Mouse (Mus musculus) midbrain, embryonic 12.5 days (tissue): ENCODE results near the gene Wnt1. TPM values are rescaled to one million over a fixed set of nuclear protein-coding genes. Genes with fewer than 3 reads are reported as not detected.

ENCODE experiments used
- ATAC-seq: fragments of 200-750 bp; cut with Nextera tagmentation; 2 replicates; pipeline ENCODE4 v1.8.0; 2017; ENCODE audit warnings: low read depth, moderate TSS enrichment, moderate library complexity; ENCODE audit not compliant: low FRiP score
- H3K27ac ChIP-seq: fragments of 300-500 bp; sonication (generic); replicated peaks from 2 replicates; pipeline ENCODE4 v1.5.1; 2016; ENCODE audit warnings: mild to moderate bottlenecking
- H3K27me3 ChIP-seq: fragments of 300-500 bp; sonication (generic); 2 replicates; pipeline ENCODE4 v1.6.1; 2016; ENCODE audit warnings: mild to moderate bottlenecking
- H3K36me3 ChIP-seq: fragments of 300-500 bp; sonication (generic); 2 replicates; pipeline ENCODE4 v1.6.1; 2016
- H3K4me1 ChIP-seq: fragments of 300-500 bp; sonication (generic); 2 replicates; pipeline ENCODE4 v1.6.1; 2016
- H3K4me2 ChIP-seq: fragments of 300-500 bp; sonication (generic); replicated peaks from 2 replicates; pipeline ENCODE4 v1.6.1; 2016; ENCODE audit warnings: mild to moderate bottlenecking, moderate library complexity
- H3K4me3 ChIP-seq: fragments of 300-500 bp; sonication (generic); 2 replicates; pipeline ENCODE4 v1.5.1; 2016; ENCODE audit warnings: mild to moderate bottlenecking
- H3K9ac ChIP-seq: fragments of 300-500 bp; sonication (generic); replicated peaks from 2 replicates; pipeline ENCODE4 v1.6.1; 2016; ENCODE audit warnings: mild to moderate bottlenecking, moderate library complexity
- H3K9me3 ChIP-seq: fragments of 300-500 bp; sonication (generic); 2 replicates; pipeline ENCODE4 v1.6.1; 2016; ENCODE audit warnings: mild to moderate bottlenecking
- WGBS: fragments of 180-500 bp; shearing (Covaris S2); methylation state at CpG from one replicate; pipeline ENCODE4 v1.1.7; 2016; 5-methylcytosine and 5-hydroxymethylcytosine counted together
- polyA plus RNA-seq: library from polyadenylated mRNA; unstranded; fragments of >200 nt; fragmentation: Nextera tagmentation; extraction: Ambion mirVana; gene quantifications from 2 replicates; pipeline ENCODE4 v1.2.1, GENCODE M21; 2016

Gene Wnt1
- polyA plus RNA-seq, 1 experiment from 2014 or later: 8.7 TPM

GRCm38 (mm10) chr15:98832161-98833058, 42.8 kb downstream of the Wnt1 start:
- H3K9me3 ChIP-seq: no peaks in the 10 kb centered on the region
- 0 out of 2 replicates have a peak overlapping the region, but pooled peaks have one; percentile 42 for H3K27ac ChIP-seq
- no peak overlapping the region for H3K4me3 ChIP-seq
- ATAC-seq: no peak
- peak overlapping the region; percentile 41; the same call in 1 of the 2 replicates for H3K9ac ChIP-seq
- peaks cover 45% of the 10 kb centered on the region for H3K36me3 ChIP-seq
- no peaks in the 10 kb centered on the region for H3K27me3 ChIP-seq
- 68% methylated on average over 12 of the region's 12 CpGs for WGBS
- peaks cover 9% of the 10 kb centered on the region for H3K4me1 ChIP-seq
- H3K4me2 ChIP-seq: no peak overlapping the region; the same call in 1 of the 2 replicates

GRCm38 (mm10) chr15:98833281-98833680, 43.6 kb downstream of the Wnt1 start:
- Histone ChIP-seq H3K4me1 (peaks cover 9% of the 10 kb centered on the region), H3K4me3 (no peak overlapping the region), H3K27me3 (no peaks in the 10 kb centered on the region), H3K36me3 (peaks cover 54% of the 10 kb centered on the region), H3K9ac (no peak overlapping the region; the same call in 1 of the 2 replicates), H3K9me3 (no peaks in the 10 kb centered on the region), H3K27ac (no peak overlapping the region), H3K4me2 (no peak overlapping the region)
- ATAC-seq: no peak
- WGBS: 90% methylated on average over 11 of the region's 11 CpGs

GRCm38 (mm10) chr15:98834059-98834458, 44.4 kb downstream of the Wnt1 start:
- Histone ChIP-seq H3K4me1 (peaks cover 9% of the 10 kb centered on the region), H3K36me3 (peaks cover 61% of the 10 kb centered on the region), H3K9ac (no peak overlapping the region), H3K27me3 (no peaks in the 10 kb centered on the region), H3K4me3 (no peak overlapping the region), H3K9me3 (no peaks in the 10 kb centered on the region), H3K4me2 (no peak overlapping the region), H3K27ac (no peak overlapping the region)
- no peak for ATAC-seq
- WGBS: 82% methylated on average over 13 of the region's 13 CpGs

GRCm38 (mm10) chr15:98835291-98835690, 45.6 kb downstream of the Wnt1 start:
- ATAC-seq: no peak
- no peak overlapping the region for H3K4me3 ChIP-seq
- no peaks in the 10 kb centered on the region for H3K9me3 ChIP-seq
- H3K4me1 ChIP-seq: peaks cover 3% of the 10 kb centered on the region
- no peaks in the 10 kb centered on the region for H3K27me3 ChIP-seq
- WGBS: 95% methylated on average over 14 of the region's 14 CpGs
- no peak overlapping the region for H3K4me2 ChIP-seq
- H3K36me3 ChIP-seq: peaks cover 74% of the 10 kb centered on the region
- no peak overlapping the region for H3K9ac ChIP-seq
- H3K27ac ChIP-seq: no peak overlapping the region

- peaks cover 92% of the 10 kb centered on the region for H3K36me3 ChIP-seq
- no peak overlapping the region for H3K9ac ChIP-seq
- H3K4me3 ChIP-seq: no peak overlapping the region
- WGBS: 94% methylated on average over 21 of the region's 21 CpGs
- no peaks in the 10 kb centered on the region for H3K9me3 ChIP-seq
- H3K4me1 ChIP-seq: no peaks in the 10 kb centered on the region; the same call in 1 of the 2 replicates
- H3K4me2 ChIP-seq: no peak overlapping the region
- ATAC-seq: no peak
- no peaks in the 10 kb centered on the region for H3K27me3 ChIP-seq
- H3K27ac ChIP-seq: no peak overlapping the region
Measured at GRCm38 (mm10) chr15:98837006-98837742, 47.5 kb downstream of the Wnt1 start.

GRCm38 (mm10) chr15:98837743-98838103, 48.1 kb downstream of the Wnt1 start:
- no peak overlapping the region for H3K4me2 ChIP-seq
- H3K9ac ChIP-seq: no peak overlapping the region
- no peaks in the 10 kb centered on the region for H3K9me3 ChIP-seq
- no peak overlapping the region for H3K4me3 ChIP-seq
- no peaks in the 10 kb centered on the region for H3K4me1 ChIP-seq
- peaks cover 98% of the 10 kb centered on the region for H3K36me3 ChIP-seq
- 77% methylated on average over 4 of the region's 4 CpGs for WGBS
- no peak for ATAC-seq
- no peak overlapping the region for H3K27ac ChIP-seq
- no peaks in the 10 kb centered on the region for H3K27me3 ChIP-seq

GRCm38 (mm10) chr15:98839161-98839560, 49.5 kb downstream of the Wnt1 start:
- ATAC-seq: no peak
- no peak overlapping the region for H3K27ac ChIP-seq
- no peaks in the 10 kb centered on the region for H3K27me3 ChIP-seq
- no peaks in the 10 kb centered on the region for H3K4me1 ChIP-seq
- WGBS: 95% methylated on average over 14 of the region's 14 CpGs
- no peak overlapping the region for H3K4me3 ChIP-seq
- H3K36me3 ChIP-seq: peaks cover 100% of the 10 kb centered on the region
- H3K4me2 ChIP-seq: no peak overlapping the region
- H3K9ac ChIP-seq: no peak overlapping the region
- no peaks in the 10 kb centered on the region for H3K9me3 ChIP-seq

- no peak overlapping the region for H3K4me2 ChIP-seq
- WGBS: 96% methylated on average over 30 of the region's 30 CpGs
- H3K9ac ChIP-seq: no peak overlapping the region
- no peaks in the 10 kb centered on the region for H3K4me1 ChIP-seq
- ATAC-seq: no peak
- H3K9me3 ChIP-seq: no peaks in the 10 kb centered on the region
- H3K27ac ChIP-seq: no peak overlapping the region
- no peak overlapping the region for H3K4me3 ChIP-seq
- H3K36me3 ChIP-seq: peaks cover 100% of the 10 kb centered on the region
- no peaks in the 10 kb centered on the region for H3K27me3 ChIP-seq
Measured at GRCm38 (mm10) chr15:98839671-98840585, 50.3 kb downstream of the Wnt1 start.

Other genes starting within 250 kb of the Wnt1 start
- 63.3 and 63.9 TPM in 2 replicates for gene Ccnt1, start 218.9 kb upstream of the Wnt1 start, polyA plus RNA-seq
- not detected in 2 replicates for gene 4930415O20Rik, start 218.9 kb upstream of the Wnt1 start, polyA plus RNA-seq
- 15.6 and 17.2 TPM in 2 replicates for gene Adcy6, start 179.8 kb upstream of the Wnt1 start, polyA plus RNA-seq
- gene Cacnb3, start 159.0 kb upstream of the Wnt1 start, polyA plus RNA-seq: 86.2 and 99.6 TPM in 2 replicates
- gene Ddx23, start 127.0 kb upstream of the Wnt1 start, polyA plus RNA-seq: 24.4 and 29.3 TPM in 2 replicates
- gene Rnd1, start 112.4 kb upstream of the Wnt1 start, polyA plus RNA-seq: 8.0 and 8.3 TPM in 2 replicates
- gene Ccdc65, start 81.7 kb upstream of the Wnt1 start, polyA plus RNA-seq: 0.87 and 1.8 TPM in 2 replicates
- 5.7 and 9.2 TPM in 2 replicates for gene Fkbp11, start 61.7 kb upstream of the Wnt1 start, polyA plus RNA-seq
- 56.0 and 64.4 TPM in 2 replicates for gene Arf3, start 26.6 kb upstream of the Wnt1 start, polyA plus RNA-seq
- 0.14 and 0.34 TPM in 2 replicates for gene Wnt10b, start 11.7 kb upstream of the Wnt1 start, polyA plus RNA-seq
- 0.61 and 1.3 TPM in 2 replicates for gene Ddn, start 19.6 kb downstream of the Wnt1 start, polyA plus RNA-seq
- 83.1 and 85.9 TPM in 2 replicates for gene Prkag1, start 41.7 kb downstream of the Wnt1 start, polyA plus RNA-seq
- 13.4 and 13.8 TPM in 2 replicates for gene Kmt2d, start 81.3 kb downstream of the Wnt1 start, polyA plus RNA-seq
- gene Rhebl1, start 104.7 kb downstream of the Wnt1 start, polyA plus RNA-seq: 20.1 and 22.9 TPM in 2 replicates
- 0.56 and 0.66 TPM in 2 replicates for gene Dhh, start 108.7 kb downstream of the Wnt1 start, polyA plus RNA-seq
- 37.1 and 40.7 TPM in 2 replicates for gene Lmbr1l, start 128.4 kb downstream of the Wnt1 start, polyA plus RNA-seq
- gene Tuba1b, start 144.7 kb downstream of the Wnt1 start, polyA plus RNA-seq: 1,566 and 1,635 TPM in 2 replicates
- gene Gm49450, start 163.7 kb downstream of the Wnt1 start, polyA plus RNA-seq: not detected in 2 replicates
- 9,394 and 9,642 TPM in 2 replicates for gene Tuba1a, start 163.8 kb downstream of the Wnt1 start, polyA plus RNA-seq
- 73.7 and 79.3 TPM in 2 replicates for gene Tuba1c, start 240.0 kb downstream of the Wnt1 start, polyA plus RNA-seq